Mouse (Mus musculus) fat pad, adult 2 months (tissue): ENCODE data around the gene Ablim1.

Source experiments
- DNase-seq: peaks from one replicate; pipeline ENCODE4 v3.0.0-alpha.2; 2011; ENCODE audit warnings: low read depth, low spot score; ENCODE audit errors: extremely low read depth

The Ablim1 gene

GRCm38 (mm10) chr19:57028327-57029179, 286.2 kb downstream of the Ablim1 start:
- DNase-seq = no peak

GRCm38 (mm10) chr19:57026501-57026900, 288.2 kb downstream of the Ablim1 start:
- DNase-seq = no peak

- DNase-seq = no peak
Measured at GRCm38 (mm10) chr19:57017785-57018179, 296.9 kb downstream of the Ablim1 start.

GRCm38 (mm10) chr19:57016995-57017784, 297.5 kb downstream of the Ablim1 start:
- no peak for DNase-seq

- DNase-seq = no peak
Measured at GRCm38 (mm10) chr19:57014808-57015207, 299.9 kb downstream of the Ablim1 start.

- no peak for DNase-seq
Measured at GRCm38 (mm10) chr19:57013271-57013677, 301.4 kb downstream of the Ablim1 start.

GRCm38 (mm10) chr19:57012068-57012467, 302.7 kb downstream of the Ablim1 start:
- no peak for DNase-seq

GRCm38 (mm10) chr19:57010064-57010463, 304.7 kb downstream of the Ablim1 start:
- DNase-seq = no peak

- DNase-seq = no peak
Measured at GRCm38 (mm10) chr19:57009653-57010052, 305.1 kb downstream of the Ablim1 start.

- DNase-seq = no peak
Measured at GRCm38 (mm10) chr19:57007781-57008710, 306.7 kb downstream of the Ablim1 start, which contains the start of gene Afap1l2. Gene Afap1l2, minus strand, starts transcription at chr19:57008228.

- no peak for DNase-seq
Measured at GRCm38 (mm10) chr19:57007291-57007690, 307.4 kb downstream of the Ablim1 start.

GRCm38 (mm10) chr19:57006841-57007240, 307.9 kb downstream of the Ablim1 start:
- DNase-seq = no peak

- DNase-seq = no peak
Measured at GRCm38 (mm10) chr19:57005062-57005461, 309.7 kb downstream of the Ablim1 start.

GRCm38 (mm10) chr19:57003460-57003810, 311.3 kb downstream of the Ablim1 start:
- no peak for DNase-seq

- DNase-seq = no peak
Measured at GRCm38 (mm10) chr19:57002741-57003459, 311.8 kb downstream of the Ablim1 start.

- no peak for DNase-seq
Measured at GRCm38 (mm10) chr19:57001926-57002325, 312.8 kb downstream of the Ablim1 start.

GRCm38 (mm10) chr19:57000592-57000991, 314.1 kb downstream of the Ablim1 start:
- DNase-seq = no peak

GRCm38 (mm10) chr19:56999781-57000180, 314.9 kb downstream of the Ablim1 start:
- DNase-seq = no peak

- DNase-seq = no peak
Measured at GRCm38 (mm10) chr19:56998910-56999309, 315.8 kb downstream of the Ablim1 start.

GRCm38 (mm10) chr19:56998331-56998730, 316.4 kb downstream of the Ablim1 start:
- no peak for DNase-seq
